Mouse (Mus musculus) MEL (cell line): Measurements from ENCODE around the gene Pfdn6. TPM values are rescaled to one million over a fixed set of nuclear protein-coding genes. Genes with fewer than 3 reads are reported as not detected.
"Not testable (repeated sequence)": the region's sequence is repeated elsewhere in the genome, so short reads cannot be mapped to it uniquely, and the experiment has no call there.

Experiments used
- DNase-seq: peaks from one replicate; pipeline ENCODE4 v3.0.0; 2011; ENCODE audit warnings: low read depth, low spot score
- H3K27ac ChIP-seq: 2 replicates; pipeline ENCODE4 v1.5.1; 2012; ENCODE audit warnings: low read depth, mild to moderate bottlenecking, control low read depth, low read length, moderate library complexity; ENCODE audit not compliant: control insufficient read depth
- H3K27me3 ChIP-seq, 2 experiments: fragments of 150-350 bp in 1 of 2; sonication (generic) in 1 of 2; 2 replicates each; pipeline ENCODE4 v1.6.1; 2012; ENCODE audit warnings: low read length in 2 of 2, mild to moderate bottlenecking in 2 of 2, improper control_type of control experiment in 1 of 2, moderate library complexity in 1 of 2; ENCODE audit not compliant: insufficient read depth in 2 of 2, control insufficient read depth in 1 of 2
- H3K36me3 ChIP-seq, 2 experiments: 2 replicates each; pipeline ENCODE4 v1.6.1; 2012 to 2014; ENCODE audit warnings: low read length in 2 of 2, improper control_type of control experiment in 1 of 2, inconsistent platforms in 1 of 2, mild to moderate bottlenecking in 1 of 2; ENCODE audit not compliant: insufficient read depth in 2 of 2, control insufficient read depth in 1 of 2
- H3K4me1 ChIP-seq, 2 experiments: fragments of 150-350 bp in 1 of 2; sonication (generic) in 1 of 2; 2 replicates each; pipeline ENCODE4 v1.6.1; 2012; ENCODE audit warnings: low read length in 2 of 2, improper control_type of control experiment in 1 of 2, mild to moderate bottlenecking in 1 of 2; ENCODE audit not compliant: insufficient read depth in 2 of 2, control insufficient read depth in 1 of 2
- H3K4me3 ChIP-seq, 2 experiments: fragments of 150-350 bp in 1 of 2; sonication (generic) in 1 of 2; 2 replicates each; pipeline ENCODE4 v1.5.1; 2012; ENCODE audit warnings: low read depth in 2 of 2, low read length in 2 of 2, mild to moderate bottlenecking in 2 of 2, moderate library complexity in 2 of 2, control low read depth in 1 of 2, improper control_type of control experiment in 1 of 2; ENCODE audit not compliant: control insufficient read depth in 1 of 2, insufficient read depth in 1 of 2
- H3K79me2 ChIP-seq: 2 replicates; pipeline ENCODE4 v1.6.1; 2012; ENCODE audit warnings: mild to moderate bottlenecking, low read length, moderate library complexity; ENCODE audit not compliant: control insufficient read depth, poor library complexity, insufficient read depth
- H3K9ac ChIP-seq: 2 replicates; pipeline ENCODE4 v1.6.1; 2012; ENCODE audit warnings: low read depth, mild to moderate bottlenecking, control low read depth, low read length, moderate library complexity; ENCODE audit not compliant: control insufficient read depth, poor library complexity, severe bottlenecking
- H3K9me3 ChIP-seq: fragments of 150-350 bp; sonication (generic); replicated peaks from 2 replicates; pipeline ENCODE4 v1.6.1; 2012; ENCODE audit warnings: mild to moderate bottlenecking, low read length, improper control_type of control experiment, moderate library complexity; ENCODE audit not compliant: insufficient read depth
- BHLHE40 ChIP-seq: IDR thresholded peaks from 2 replicates; pipeline ENCODE4 v1.6.1; 2012; ENCODE audit warnings: low read depth, mild to moderate bottlenecking, inconsistent platforms, low read length, improper control_type of control experiment, borderline replicate concordance
- CHD1 ChIP-seq: IDR thresholded peaks from 2 replicates; pipeline ENCODE4 v1.6.1; 2012; ENCODE audit warnings: low read depth, mild to moderate bottlenecking, inconsistent platforms, low read length, improper control_type of control experiment
- CTCF ChIP-seq, 3 experiments: IDR thresholded peaks in 2 of 3; conservative IDR thresholded peaks in 1 of 3; 2 replicates each; pipeline ENCODE4 v1.5.1; 2011 to 2012; ENCODE audit warnings: low read length in 3 of 3, low read depth in 2 of 3, mild to moderate bottlenecking in 2 of 3, improper control_type of control experiment in 1 of 3, inconsistent platforms in 1 of 3, mixed read lengths in 1 of 3, moderate library complexity in 1 of 3; ENCODE audit not compliant: control insufficient read depth in 1 of 3, insufficient read depth in 1 of 3, poor library complexity in 1 of 3, severe bottlenecking in 1 of 3
- E2F4 ChIP-seq: IDR thresholded peaks from 2 replicates; pipeline ENCODE4 v1.6.1; 2011; ENCODE audit warnings: low read depth, low read length, improper control_type of control experiment, borderline replicate concordance
- ELF1 ChIP-seq: IDR thresholded peaks from 2 replicates; pipeline ENCODE4 v1.6.1; 2014; ENCODE audit warnings: low read depth, mild to moderate bottlenecking, inconsistent platforms, low read length, improper control_type of control experiment, moderate library complexity
- EP300 ChIP-seq, 2 experiments: IDR thresholded peaks; 2 replicates each; pipeline ENCODE4 v1.6.1; 2011; ENCODE audit warnings: improper control_type of control experiment in 2 of 2, low read length in 2 of 2, low read depth in 1 of 2, mild to moderate bottlenecking in 1 of 2
- GABPA ChIP-seq: IDR thresholded peaks from 2 replicates; pipeline ENCODE4 v1.6.1; 2012; ENCODE audit warnings: low read depth, mild to moderate bottlenecking, inconsistent platforms, low read length, improper control_type of control experiment, moderate library complexity
- GATA1 ChIP-seq: IDR thresholded peaks from 2 replicates; pipeline ENCODE4 v1.6.1; 2011; ENCODE audit warnings: low read depth, low read length, improper control_type of control experiment
- HCFC1 ChIP-seq: IDR thresholded peaks from 2 replicates; pipeline ENCODE4 v1.6.1; 2012; ENCODE audit warnings: low read depth, mild to moderate bottlenecking, inconsistent platforms, low read length, improper control_type of control experiment, moderate library complexity
- JUND ChIP-seq: IDR thresholded peaks from 2 replicates; pipeline ENCODE4 v1.6.1; 2011; ENCODE audit warnings: low read depth, mild to moderate bottlenecking, improper control_type of control experiment, low read length
- KAT2A ChIP-seq: conservative IDR thresholded peaks from 2 replicates; pipeline ENCODE4 v1.6.1; 2012; ENCODE audit warnings: low read depth, low read length, improper control_type of control experiment, inconsistent platforms
- MAFK ChIP-seq: IDR thresholded peaks from 2 replicates; pipeline ENCODE4 v1.6.1; 2011; ENCODE audit warnings: low read depth, mild to moderate bottlenecking, low read length, improper control_type of control experiment, borderline replicate concordance
- MAX ChIP-seq: IDR thresholded peaks from 2 replicates; pipeline ENCODE4 v1.6.1; 2011; ENCODE audit warnings: low read length, improper control_type of control experiment
- MEF2A ChIP-seq: IDR thresholded peaks from 2 replicates; pipeline ENCODE4 v1.6.1; 2014; ENCODE audit warnings: low read depth, mild to moderate bottlenecking, inconsistent platforms, low read length, improper control_type of control experiment; ENCODE audit not compliant: poor library complexity, insufficient replicate concordance, severe bottlenecking; ENCODE audit errors: extremely low read depth
- MXI1 ChIP-seq: IDR thresholded peaks from 2 replicates; pipeline ENCODE4 v1.6.1; 2011; ENCODE audit warnings: mild to moderate bottlenecking, low read depth, low read length, improper control_type of control experiment
- MYB ChIP-seq: IDR thresholded peaks from 2 replicates; pipeline ENCODE4 v1.6.1; 2011; ENCODE audit warnings: mild to moderate bottlenecking, low read depth, low read length, improper control_type of control experiment
- MYC ChIP-seq: IDR thresholded peaks from 2 replicates; pipeline ENCODE4 v1.6.1; 2011; ENCODE audit warnings: low read depth, mild to moderate bottlenecking, low read length, improper control_type of control experiment, moderate library complexity
- NELFE ChIP-seq: IDR thresholded peaks from 2 replicates; pipeline ENCODE4 v1.6.1; 2011; ENCODE audit warnings: low read depth, low read length, improper control_type of control experiment
- POLR2A ChIP-seq, 2 experiments: IDR thresholded peaks; 2 replicates each; pipeline ENCODE4 v1.6.1; 2011 to 2012; ENCODE audit warnings: low read length in 2 of 2, mild to moderate bottlenecking in 2 of 2, control low read depth in 1 of 2, improper control_type of control experiment in 1 of 2, low read depth in 1 of 2, moderate library complexity in 1 of 2; ENCODE audit not compliant: control insufficient read depth in 1 of 2, insufficient read depth in 1 of 2, poor library complexity in 1 of 2
- POLR2AphosphoS2 ChIP-seq: IDR thresholded peaks from 2 replicates; pipeline ENCODE4 v1.6.1; 2011; ENCODE audit warnings: low read length, improper control_type of control experiment
- POLR2AphosphoS5 ChIP-seq: IDR thresholded peaks from 2 replicates; pipeline ENCODE4 v1.6.1; 2012; ENCODE audit warnings: low read depth, borderline replicate concordance, mild to moderate bottlenecking, inconsistent platforms, low read length, moderate library complexity, mixed read lengths
- RCOR1 ChIP-seq: IDR thresholded peaks from 2 replicates; pipeline ENCODE4 v1.6.1; 2012; ENCODE audit warnings: low read depth, mild to moderate bottlenecking, inconsistent platforms, low read length, improper control_type of control experiment
- SIN3A ChIP-seq: IDR thresholded peaks from 2 replicates; pipeline ENCODE4 v1.6.1; 2012; ENCODE audit warnings: low read length, improper control_type of control experiment, inconsistent platforms
- SMC3 ChIP-seq: IDR thresholded peaks from 2 replicates; pipeline ENCODE4 v1.6.1; 2011; ENCODE audit warnings: low read depth, low read length, improper control_type of control experiment
- TBP ChIP-seq: IDR thresholded peaks from 2 replicates; pipeline ENCODE4 v1.8.0; 2011; ENCODE audit warnings: low read depth, low read length, improper control_type of control experiment
- TCF12 ChIP-seq: IDR thresholded peaks from 2 replicates; pipeline ENCODE4 v1.6.1; 2014; ENCODE audit warnings: low read depth, mild to moderate bottlenecking, inconsistent platforms, low read length, improper control_type of control experiment, moderate library complexity
- UBTF ChIP-seq: IDR thresholded peaks from 2 replicates; pipeline ENCODE4 v1.6.1; 2012; ENCODE audit warnings: low read depth, mild to moderate bottlenecking, inconsistent platforms, low read length, improper control_type of control experiment, moderate library complexity, borderline replicate concordance; ENCODE audit not compliant: insufficient read depth
- USF1 ChIP-seq: IDR thresholded peaks from 2 replicates; pipeline ENCODE4 v1.6.1; 2014; ENCODE audit warnings: low read depth, mild to moderate bottlenecking, inconsistent platforms, low read length, improper control_type of control experiment, moderate library complexity
- ZC3H11A ChIP-seq: IDR thresholded peaks from 2 replicates; pipeline ENCODE4 v1.6.1; 2012; ENCODE audit warnings: low read depth, mild to moderate bottlenecking, inconsistent platforms, low read length, improper control_type of control experiment
- ZKSCAN1 ChIP-seq: IDR thresholded peaks from 2 replicates; pipeline ENCODE4 v1.6.1; 2012; ENCODE audit warnings: low read depth, mild to moderate bottlenecking, inconsistent platforms, low read length, improper control_type of control experiment, moderate library complexity
- polyA plus RNA-seq, 2 experiments: library from polyadenylated mRNA; stranded (reverse) in 1 of 2; unstranded in 1 of 2; fragments of >175 nt in 1 of 2; fragments of >200 nt in 1 of 2; gene quantifications; 2 replicates each; pipeline versions ENCODE4 v1.2.1 to v1.2.4; 2012; ENCODE audit warnings: low replicate concordance in 2 of 2, low read depth in 1 of 2; ENCODE audit not compliant: insufficient read length in 2 of 2, insufficient read depth in 1 of 2, missing spikeins in 1 of 2
- total RNA-seq: library from RNA; depleted of rRNA; stranded (reverse); fragments of 300-350 nt; gene quantifications from 2 replicates; pipeline ENCODE4 v1.2.3, GENCODE M21; 2012

Gene Pfdn6
- total and polyA plus RNA-seq, 3 experiments = 222 to 239 TPM; not detected in 1

DNA sequence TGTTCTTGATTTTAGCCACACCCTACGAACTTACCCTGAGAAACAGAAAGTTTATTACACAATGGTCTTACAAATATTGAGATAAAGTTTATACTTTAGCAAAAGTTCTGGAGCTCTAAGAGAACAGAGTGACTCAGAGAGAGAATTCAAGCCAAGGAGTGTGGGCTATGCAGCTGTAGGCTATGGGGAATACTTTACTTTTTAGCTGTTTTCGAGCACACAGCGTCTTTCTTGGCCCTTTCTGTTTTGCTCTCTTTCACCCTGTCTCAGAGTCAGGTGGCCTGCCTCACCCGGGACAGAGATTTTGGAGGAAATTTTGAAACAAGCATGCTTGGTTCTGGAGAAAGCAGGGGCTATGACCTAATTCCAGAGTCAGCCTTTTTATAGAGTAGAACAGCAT is 42.0 kb downstream of the Pfdn6 start:
- H3K27me3 ChIP-seq = not testable (repeated sequence)
- TF ChIP-seq MXI1 = 0 out of 2 replicates have a peak, but pooled peaks have one; percentile 24
- TF ChIP-seq, all 39 proteins: peak for 1; not testable (repeated sequence) for 38
- Histone ChIP-seq H3K36me3 (peaks cover 0 to 21% of the 10 kb centered on the region in 2 experiments; a peak in 2 of 4 replicates), H3K4me3 (peak overlapping the region; percentile 37 to 44), H3K27ac (peak overlapping the region; percentile 76), H3K9ac (peak overlapping the region; percentile 58), H3K4me1 (peaks cover 16 to 36% of the 10 kb centered on the region in 2 experiments)
- not testable (repeated sequence) for DNase-seq, H3K9me3 ChIP-seq, H3K79me2 ChIP-seq

DNA sequence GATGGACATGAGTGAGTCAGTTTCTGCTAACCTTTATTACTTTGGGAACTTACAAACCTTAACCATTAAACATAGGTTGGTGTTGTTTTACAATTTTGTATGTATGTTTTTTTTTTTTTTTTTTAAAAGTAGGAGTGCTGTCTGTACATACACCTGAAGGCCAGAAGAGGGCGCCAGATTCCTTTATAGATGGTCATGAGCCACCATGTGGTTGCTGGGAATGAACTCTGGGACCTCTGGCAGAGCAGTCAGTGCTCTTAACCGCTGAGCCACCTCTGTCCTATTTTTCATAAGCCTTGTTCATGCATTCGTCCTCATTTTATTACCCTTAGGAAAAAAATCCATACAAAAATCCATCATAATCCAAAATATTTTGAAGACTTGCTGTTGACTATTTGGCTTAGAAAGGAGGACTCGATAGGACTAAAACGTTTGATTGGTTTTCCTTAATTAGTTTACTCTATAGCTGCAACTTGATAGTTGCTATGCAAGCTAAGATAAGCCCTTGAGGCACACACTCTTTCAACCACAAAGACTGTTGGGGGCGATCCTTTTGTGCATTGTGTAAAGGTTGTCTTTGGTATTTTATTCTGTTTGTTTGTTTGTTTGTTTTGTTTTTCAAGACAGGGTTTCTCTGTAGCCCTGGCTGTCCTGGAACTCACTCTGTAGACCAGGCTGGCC is 42.9 kb downstream of the Pfdn6 start:
- DNase-seq = peak; percentile 91
- TF ChIP-seq CTCF (IDR thresholded peaks at IDR 0.05 in 2 of 3, conservative IDR thresholded peaks at IDR 0.05 in 1 of 3; ENCODE audit: control insufficient read depth in 1 of 3, insufficient read depth in 1 of 3, low read depth in 2 of 3, low read length in 3 of 3, poor library complexity in 1 of 3, severe bottlenecking in 1 of 3) (peak; percentile 64 to 84 (median 68)), E2F4 (no peak), SIN3A (peak; percentile 89; the same call in 1 of the 2 replicates), ZKSCAN1 (no peak), TCF12 (no peak), GATA1 (peak; percentile 69), MYB (no peak), ELF1 (no peak), HCFC1 (peak; percentile 54), SMC3 (peak; percentile 79), GABPA (no peak), POLR2A (IDR thresholded peaks at IDR 0.05; ENCODE audit: control insufficient read depth in 1 of 2, insufficient read depth in 1 of 2, low read depth in 1 of 2, low read length in 2 of 2, poor library complexity in 1 of 2) (no peak), KAT2A (no peak), MYC (peak; percentile 98), CHD1 (no peak), POLR2AphosphoS5 (no peak), ZC3H11A (peak; percentile 79), TBP (no peak), MXI1 (peak; percentile 87), UBTF (no peak), NELFE (no peak), POLR2AphosphoS2 (no peak), USF1 (peak; percentile 42; the same call in 1 of the 2 replicates), MAX (peak; percentile 64; the same call in 1 of the 2 replicates), BHLHE40 (no peak), MEF2A (no peak), RCOR1 (no peak), EP300 (IDR thresholded peaks at IDR 0.05; ENCODE audit: low read depth in 1 of 2, low read length in 2 of 2) (no peak), MAFK (no peak), JUND (no peak)

More for the DNA sequence above, 42.9 kb downstream of the Pfdn6 start:
- no peaks in the 10 kb centered on the region for H3K79me2 ChIP-seq
- peaks cover 0 to 14% of the 10 kb centered on the region in 2 experiments; a peak in 2 of 4 replicates for H3K36me3 ChIP-seq
- peak overlapping the region; percentile 76 for H3K27ac ChIP-seq
- H3K9ac ChIP-seq = peak overlapping the region; percentile 58
- H3K4me3 ChIP-seq = peak overlapping the region; percentile 28 to 36
- no peaks in the 10 kb centered on the region for H3K27me3 ChIP-seq
- no peaks in the 10 kb centered on the region for H3K9me3 ChIP-seq
- peaks cover 13 to 32% of the 10 kb centered on the region in 2 experiments for H3K4me1 ChIP-seq
